Mouse (Mus musculus) heart, postnatal 0 days (tissue): ENCODE measurements around the gene Mphosph9. TPM values are rescaled to one million over a fixed set of nuclear protein-coding genes. Genes with fewer than 3 reads are reported as not detected.

Source experiments
- ATAC-seq: fragments of 200-750 bp; cut with Nextera tagmentation; 2 replicates; pipeline ENCODE4 v1.8.0; 2017; ENCODE audit warnings: low read depth, moderate number of reproducible peaks, moderate library complexity; ENCODE audit not compliant: insufficient read depth
- DNase-seq: peaks from one replicate; pipeline ENCODE4 v3.0.0-alpha.2; 2016; ENCODE audit warnings: low spot score
- H3K27ac ChIP-seq: fragments of 300-500 bp; sonication (generic); 2 replicates; pipeline ENCODE4 v1.5.1; 2014; ENCODE audit warnings: low read depth, mild to moderate bottlenecking
- H3K27me3 ChIP-seq: fragments of 300-500 bp; sonication (generic); 2 replicates; pipeline ENCODE4 v1.6.1; 2014; ENCODE audit warnings: low read length, mixed read lengths; ENCODE audit not compliant: control insufficient read depth, insufficient read depth
- H3K36me3 ChIP-seq: fragments of 300-500 bp; sonication (generic); replicated peaks from 2 replicates; pipeline ENCODE4 v1.6.1; 2014; ENCODE audit warnings: low read length, mixed read lengths; ENCODE audit not compliant: control insufficient read depth, insufficient read depth
- H3K4me1 ChIP-seq: fragments of 300-500 bp; sonication (generic); 2 replicates; pipeline ENCODE4 v1.6.1; 2014; ENCODE audit warnings: antibody characterized with exemption; ENCODE audit not compliant: control insufficient read depth, insufficient read depth
- H3K4me2 ChIP-seq: fragments of 300-500 bp; sonication (generic); 2 replicates; pipeline ENCODE4 v1.6.1; 2014; ENCODE audit warnings: low read depth, mild to moderate bottlenecking, low read length, moderate library complexity
- H3K4me3 ChIP-seq: fragments of 300-500 bp; sonication (generic); 2 replicates; pipeline ENCODE4 v1.5.1; 2014; ENCODE audit warnings: low read depth, low read length
- H3K9ac ChIP-seq: fragments of 300-500 bp; sonication (generic); replicated peaks from 2 replicates; pipeline ENCODE4 v1.6.1; 2014; ENCODE audit warnings: low read depth, low read length, mixed read lengths
- H3K9me3 ChIP-seq: fragments of 300-500 bp; sonication (generic); replicated peaks from 2 replicates; pipeline ENCODE4 v1.6.1; 2016; ENCODE audit warnings: low read length; ENCODE audit not compliant: control insufficient read depth
- CTCF ChIP-seq: IDR thresholded peaks from 2 replicates; pipeline ENCODE4 v1.5.1; 2016; ENCODE audit warnings: antibody characterized with exemption, control low read depth, low read depth
- EP300 ChIP-seq: IDR thresholded peaks from 2 replicates; pipeline ENCODE4 v1.6.1; 2016; ENCODE audit warnings: antibody characterized with exemption, low read depth
- WGBS: fragments of 180-500 bp; shearing (Covaris S2); extraction: QIAGEN DNeasy Blood & Tissue Kit; methylation state at CpG from one replicate; pipeline ENCODE4 v1.1.7; 2014; 5-methylcytosine and 5-hydroxymethylcytosine counted together
- polyA plus RNA-seq: library from polyadenylated mRNA; unstranded; fragments of >200 nt; fragmentation: Nextera tagmentation; extraction: Ambion mirVana; gene quantifications from 2 replicates; pipeline ENCODE4 v1.2.1, GENCODE M21; 2015
- total RNA-seq: library from RNA; depleted of rRNA; stranded (reverse); fragments of >200 nt; gene quantifications from 2 replicates; pipeline ENCODE4 v1.2.3, GENCODE M21; 2014; ENCODE audit warnings: low replicate concordance

The Mphosph9 gene
- total and polyA plus RNA-seq, 2 experiments from 2014 or later, result 5.3 to 10.5 TPM

DNA sequence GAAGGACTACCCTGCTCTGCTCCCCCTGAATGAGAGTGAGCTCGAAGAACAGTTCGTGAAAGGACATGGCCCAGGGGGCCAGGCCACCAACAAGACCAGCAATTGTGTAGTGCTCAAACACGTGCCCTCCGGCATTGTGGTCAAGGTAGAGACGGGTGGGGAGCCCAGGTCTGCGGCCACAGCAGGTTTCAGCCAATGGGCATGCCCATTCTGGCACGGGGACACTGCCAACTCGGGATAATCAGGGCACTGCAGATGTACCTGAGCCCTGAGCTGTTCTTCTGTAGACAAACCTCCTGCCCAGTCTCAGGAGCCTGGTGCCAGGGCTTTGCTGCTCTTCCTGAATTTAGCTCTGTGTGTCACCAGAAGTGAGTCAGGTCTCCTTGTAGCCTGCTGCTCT, 11.0 kb upstream of the Mphosph9 start:
- H3K36me3 ChIP-seq, result no peaks in the 10 kb centered on the region
- no peak overlapping the region for H3K27ac ChIP-seq
- no peak overlapping the region for H3K9ac ChIP-seq
- H3K4me1 ChIP-seq, result peaks cover 21% of the 10 kb centered on the region
- H3K27me3 ChIP-seq, result no peaks in the 10 kb centered on the region
- TF ChIP-seq CTCF (no peak), EP300 (no peak)
- H3K4me2 ChIP-seq, result no peak overlapping the region
- DNase-seq (no peak), ATAC-seq (no peak)
- 86% methylated on average over 8 of the region's 8 CpGs for WGBS
- H3K9me3 ChIP-seq, result no peaks in the 10 kb centered on the region
- no peak overlapping the region for H3K4me3 ChIP-seq

- WGBS, result 69% methylated on average over 9 of the region's 9 CpGs
- no peak overlapping the region for H3K27ac ChIP-seq
- ATAC-seq, result no peak
Observed at GRCm38 (mm10) chr5:124337909-124338308, 10.1 kb upstream of the Mphosph9 start.

GRCm38 (mm10) chr5:124337103-124337502, 9.3 kb upstream of the Mphosph9 start:
- Histone ChIP-seq H3K9me3 (no peaks in the 10 kb centered on the region), H3K4me3 (no peak overlapping the region), H3K4me2 (no peak overlapping the region; the same call in 1 of the 2 replicates), H3K27ac (peak overlapping the region; percentile 36), H3K9ac (0 out of 2 replicates have a peak overlapping the region, but pooled peaks have one; percentile 8), H3K27me3 (no peaks in the 10 kb centered on the region), H3K4me1 (peaks cover 23% of the 10 kb centered on the region), H3K36me3 (no peaks in the 10 kb centered on the region)
- TF ChIP-seq CTCF (no peak), EP300 (no peak)
- peak; percentile 43 for DNase-seq
- ATAC-seq, result peak; percentile 71
- WGBS, result 53% methylated on average over 9 of the region's 9 CpGs

More at GRCm38 (mm10) chr5:124337909-124338308, 10.1 kb upstream of the Mphosph9 start:
- Histone ChIP-seq H3K36me3 (no peaks in the 10 kb centered on the region), H3K9ac (no peak overlapping the region), H3K4me3 (no peak overlapping the region), H3K9me3 (no peaks in the 10 kb centered on the region), H3K4me1 (peaks cover 23% of the 10 kb centered on the region), H3K27me3 (no peaks in the 10 kb centered on the region), H3K4me2 (no peak overlapping the region)
- no peak for DNase-seq
- TF ChIP-seq CTCF, result no peak
- no peak for TF ChIP-seq EP300

- no peak overlapping the region for H3K4me3 ChIP-seq
- peak overlapping the region; percentile 78 for H3K27ac ChIP-seq
- TF ChIP-seq EP300 (no peak), CTCF (no peak)
Observed at GRCm38 (mm10) chr5:124334392-124334791, 6.6 kb upstream of the Mphosph9 start.

GRCm38 (mm10) chr5:124330086-124330485, 2.3 kb upstream of the Mphosph9 start:
- no peaks in the 10 kb centered on the region for H3K36me3 ChIP-seq
- no peak for DNase-seq
- H3K4me3 ChIP-seq, result no peak overlapping the region
- no peak for TF ChIP-seq CTCF
- TF ChIP-seq EP300, result no peak
- ATAC-seq, result no peak
- H3K4me2 ChIP-seq, result no peak overlapping the region
- H3K9ac ChIP-seq, result no peak overlapping the region
- H3K27me3 ChIP-seq, result no peaks in the 10 kb centered on the region
- H3K27ac ChIP-seq, result no peak overlapping the region
- H3K4me1 ChIP-seq, result peaks cover 23% of the 10 kb centered on the region
- H3K9me3 ChIP-seq, result no peaks in the 10 kb centered on the region
- WGBS, result 90% methylated on average over 6 of the region's 6 CpGs

More at GRCm38 (mm10) chr5:124334392-124334791, 6.6 kb upstream of the Mphosph9 start:
- H3K4me1 ChIP-seq, result peaks cover 23% of the 10 kb centered on the region
- 9% methylated on average over 6 of the region's 6 CpGs for WGBS
- H3K4me2 ChIP-seq, result 0 out of 2 replicates have a peak overlapping the region, but pooled peaks have one; percentile 4
- no peak overlapping the region for H3K9ac ChIP-seq
- H3K9me3 ChIP-seq, result no peaks in the 10 kb centered on the region
- DNase-seq (peak; percentile 87), ATAC-seq (peak; percentile 88)
- no peaks in the 10 kb centered on the region for H3K36me3 ChIP-seq
- no peaks in the 10 kb centered on the region for H3K27me3 ChIP-seq

GRCm38 (mm10) chr5:124326829-124327228, 943 bp downstream of the Mphosph9 start:
- Histone ChIP-seq H3K4me1 (peaks cover 13% of the 10 kb centered on the region), H3K9me3 (no peaks in the 10 kb centered on the region), H3K36me3 (peaks cover 6% of the 10 kb centered on the region; the same call in 1 of the 2 replicates), H3K27me3 (no peaks in the 10 kb centered on the region), H3K4me3 (peak overlapping the region; percentile 82), H3K4me2 (peak overlapping the region; percentile 75), H3K27ac (peak overlapping the region; percentile 97), H3K9ac (peak overlapping the region; percentile 51; the same call in 1 of the 2 replicates)
- TF ChIP-seq EP300, result no peak
- no peak for TF ChIP-seq CTCF
- 1% methylated on average over 8 of the region's 8 CpGs for WGBS
- no peak for DNase-seq
- ATAC-seq, result no peak
